Mouse (Mus musculus) bone marrow macrophage, adult 2 months (primary cell): ENCODE data around the gene Galnt12. TPM values are rescaled to one million over a fixed set of nuclear protein-coding genes. Genes with fewer than 3 reads are reported as not detected.

ENCODE experiments used
- H3K27ac ChIP-seq: 2 replicates; pipeline ENCODE4 v1.5.1; 2012; ENCODE audit warnings: low read depth, low read length; ENCODE audit not compliant: insufficient read depth
- H3K4me1 ChIP-seq: 2 replicates; pipeline ENCODE4 v1.6.1; 2012; ENCODE audit warnings: low read length; ENCODE audit not compliant: control insufficient read depth, insufficient read depth
- H3K4me3 ChIP-seq: 2 replicates; pipeline ENCODE4 v1.5.1; 2012; ENCODE audit warnings: mild to moderate bottlenecking, low read length, moderate library complexity; ENCODE audit not compliant: insufficient read depth
- CTCF ChIP-seq: IDR thresholded peaks from 2 replicates; pipeline ENCODE4 v1.5.1; 2012; ENCODE audit warnings: low read depth, mild to moderate bottlenecking, low read length, moderate library complexity
- POLR2A ChIP-seq: IDR thresholded peaks from 2 replicates; pipeline ENCODE4 v1.6.1; 2012; ENCODE audit warnings: mild to moderate bottlenecking, low read depth, low read length, borderline replicate concordance
- polyA plus RNA-seq: library from polyadenylated mRNA; stranded (reverse); fragments of >200 nt; gene quantifications from 2 replicates; pipeline ENCODE4 v1.2.4, GENCODE M21; 2012; ENCODE audit not compliant: missing spikeins, insufficient read depth, insufficient read length

The Galnt12 gene
- polyA plus RNA-seq, 1 experiment: 10.0 TPM

DNA sequence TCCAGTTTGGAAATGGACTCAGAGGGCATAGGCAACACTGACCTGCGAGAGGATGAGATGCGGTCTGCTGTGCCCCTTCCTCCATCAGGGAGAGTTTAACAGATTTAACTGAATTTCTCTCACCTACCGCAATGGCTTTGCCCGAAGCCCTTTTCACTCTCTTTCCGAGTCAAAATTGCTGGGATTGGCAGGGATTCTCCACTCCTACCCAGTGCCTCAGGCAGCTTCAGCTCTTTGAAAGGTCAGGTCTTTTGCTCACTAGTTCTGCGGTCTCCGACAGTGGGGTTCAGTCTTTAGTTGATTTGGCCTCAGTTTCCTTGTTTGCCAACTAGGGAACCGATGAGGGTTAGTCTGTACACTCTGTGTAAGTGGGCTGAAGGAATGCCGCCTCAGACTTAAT, 1.5 kb downstream of the Galnt12 start:
- Histone ChIP-seq H3K4me3 (no peak overlapping the region), H3K4me1 (peaks cover 17% of the 10 kb centered on the region), H3K27ac (no peak overlapping the region)
- no peak for TF ChIP-seq POLR2A

GRCm38 (mm10) chr4:47093647-47094046, 1.9 kb downstream of the Galnt12 start:
- Histone ChIP-seq H3K27ac (no peak overlapping the region), H3K4me1 (peaks cover 17% of the 10 kb centered on the region), H3K4me3 (no peak overlapping the region)
- TF ChIP-seq CTCF: no peak
- TF ChIP-seq POLR2A: no peak

DNA sequence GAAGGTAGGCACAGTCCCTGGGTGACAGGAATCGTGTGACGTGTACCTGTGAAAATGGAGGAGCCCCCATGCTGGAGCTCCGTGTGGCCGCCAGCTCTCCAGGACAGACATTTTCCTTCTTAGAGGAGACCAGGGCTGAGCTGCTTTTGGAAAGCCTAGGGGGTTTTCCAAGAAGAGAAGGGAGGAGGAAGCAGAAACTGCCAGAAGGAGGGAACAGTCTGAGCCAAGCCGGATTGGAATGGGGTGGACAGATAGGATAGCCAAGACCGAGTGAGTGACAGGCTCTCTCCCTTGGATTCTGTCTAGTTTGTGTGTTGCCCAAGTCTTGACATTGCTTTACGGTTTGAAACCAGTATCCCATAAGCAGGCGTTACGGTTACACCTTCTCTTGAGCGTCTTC, 11.9 kb downstream of the Galnt12 start:
- Histone ChIP-seq H3K27ac (no peak overlapping the region), H3K4me3 (no peak overlapping the region), H3K4me1 (peaks cover 10% of the 10 kb centered on the region)
- TF ChIP-seq CTCF (no peak), POLR2A (no peak)

DNA sequence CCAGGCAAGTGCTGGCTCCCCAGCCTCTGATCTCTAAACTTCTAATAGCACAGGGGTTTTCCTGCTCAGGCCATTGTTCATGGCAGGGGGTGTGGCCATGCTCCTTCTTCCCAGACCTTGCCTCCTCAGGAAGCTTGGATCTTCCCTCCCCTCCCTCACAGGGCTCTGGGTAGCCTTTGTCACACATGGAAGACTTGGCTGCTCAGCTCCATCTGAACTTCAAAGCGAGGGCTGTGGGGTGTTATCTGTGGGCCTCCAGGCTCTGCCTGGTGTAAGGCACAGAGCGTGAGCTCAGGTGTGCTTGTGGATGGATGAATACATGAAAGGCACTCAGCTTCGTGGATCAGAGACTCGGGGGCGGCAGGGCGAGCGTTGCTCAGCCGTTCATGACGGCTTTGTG, 20.2 kb downstream of the Galnt12 start:
- no peak overlapping the region for H3K27ac ChIP-seq
- no peak overlapping the region for H3K4me3 ChIP-seq
- TF ChIP-seq CTCF: no peak
- no peak for TF ChIP-seq POLR2A
- peaks cover 15% of the 10 kb centered on the region for H3K4me1 ChIP-seq

DNA sequence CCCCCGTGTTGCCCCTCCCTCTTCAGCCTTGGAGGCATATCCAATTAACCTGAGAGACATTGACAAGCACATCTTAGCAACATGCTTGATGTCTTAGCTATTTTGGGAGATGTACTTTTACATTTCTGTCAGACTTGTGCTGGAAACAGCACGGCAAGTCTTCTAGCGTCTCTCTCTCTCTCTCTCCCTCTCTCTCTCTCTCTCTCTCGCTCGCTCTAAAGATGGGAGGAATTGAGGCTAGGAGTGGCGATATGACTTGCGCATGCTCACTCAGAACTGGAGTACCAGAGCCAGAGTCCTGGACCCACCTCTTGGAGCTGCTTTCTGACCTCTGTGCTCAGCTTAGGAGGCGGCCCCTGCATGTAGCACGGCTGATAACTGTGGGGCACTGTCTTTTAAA, 20.9 kb downstream of the Galnt12 start:
- no peak overlapping the region for H3K27ac ChIP-seq
- peaks cover 15% of the 10 kb centered on the region for H3K4me1 ChIP-seq
- TF ChIP-seq CTCF (no peak), POLR2A (no peak)
- no peak overlapping the region for H3K4me3 ChIP-seq

- no peaks in the 10 kb centered on the region for H3K4me1 ChIP-seq
- H3K27ac ChIP-seq: no peak overlapping the region
- no peak overlapping the region for H3K4me3 ChIP-seq
- no peak for TF ChIP-seq POLR2A
- TF ChIP-seq CTCF: peak; percentile 46
Observed at GRCm38 (mm10) chr4:47122051-47122706, 30.5 kb downstream of the Galnt12 start.

- H3K27ac ChIP-seq: no peak overlapping the region
- TF ChIP-seq POLR2A: no peak
- no peak for TF ChIP-seq CTCF
- no peak overlapping the region for H3K4me3 ChIP-seq
- no peaks in the 10 kb centered on the region for H3K4me1 ChIP-seq
Observed at GRCm38 (mm10) chr4:47124140-47124711, 32.5 kb downstream of the Galnt12 start.

- Histone ChIP-seq H3K27ac (no peak overlapping the region), H3K4me1 (no peaks in the 10 kb centered on the region), H3K4me3 (no peak overlapping the region)
- no peak for TF ChIP-seq POLR2A
- TF ChIP-seq CTCF: no peak
Observed at GRCm38 (mm10) chr4:47128515-47128914, 36.8 kb downstream of the Galnt12 start.

DNA sequence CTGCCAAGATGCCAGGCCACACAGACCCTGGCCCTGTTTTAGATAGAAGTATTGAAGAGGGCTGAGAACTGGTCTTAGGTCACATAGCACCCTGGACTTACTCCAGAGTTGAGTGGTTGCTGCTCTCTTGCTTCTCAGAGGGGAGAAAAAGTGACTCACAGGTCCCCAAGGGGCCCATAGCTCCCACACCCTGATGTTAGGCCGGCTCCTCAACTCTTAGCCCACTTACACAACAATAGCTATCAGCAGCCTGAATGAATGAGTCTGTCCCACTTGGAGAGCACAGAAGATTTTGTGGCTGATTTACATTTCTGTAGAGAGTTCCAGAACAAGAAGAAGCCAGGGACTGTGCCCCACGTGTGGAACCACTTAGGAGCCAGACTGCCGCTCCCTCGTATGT, 37.9 kb downstream of the Galnt12 start:
- TF ChIP-seq CTCF (no peak), POLR2A (no peak)

DNA sequence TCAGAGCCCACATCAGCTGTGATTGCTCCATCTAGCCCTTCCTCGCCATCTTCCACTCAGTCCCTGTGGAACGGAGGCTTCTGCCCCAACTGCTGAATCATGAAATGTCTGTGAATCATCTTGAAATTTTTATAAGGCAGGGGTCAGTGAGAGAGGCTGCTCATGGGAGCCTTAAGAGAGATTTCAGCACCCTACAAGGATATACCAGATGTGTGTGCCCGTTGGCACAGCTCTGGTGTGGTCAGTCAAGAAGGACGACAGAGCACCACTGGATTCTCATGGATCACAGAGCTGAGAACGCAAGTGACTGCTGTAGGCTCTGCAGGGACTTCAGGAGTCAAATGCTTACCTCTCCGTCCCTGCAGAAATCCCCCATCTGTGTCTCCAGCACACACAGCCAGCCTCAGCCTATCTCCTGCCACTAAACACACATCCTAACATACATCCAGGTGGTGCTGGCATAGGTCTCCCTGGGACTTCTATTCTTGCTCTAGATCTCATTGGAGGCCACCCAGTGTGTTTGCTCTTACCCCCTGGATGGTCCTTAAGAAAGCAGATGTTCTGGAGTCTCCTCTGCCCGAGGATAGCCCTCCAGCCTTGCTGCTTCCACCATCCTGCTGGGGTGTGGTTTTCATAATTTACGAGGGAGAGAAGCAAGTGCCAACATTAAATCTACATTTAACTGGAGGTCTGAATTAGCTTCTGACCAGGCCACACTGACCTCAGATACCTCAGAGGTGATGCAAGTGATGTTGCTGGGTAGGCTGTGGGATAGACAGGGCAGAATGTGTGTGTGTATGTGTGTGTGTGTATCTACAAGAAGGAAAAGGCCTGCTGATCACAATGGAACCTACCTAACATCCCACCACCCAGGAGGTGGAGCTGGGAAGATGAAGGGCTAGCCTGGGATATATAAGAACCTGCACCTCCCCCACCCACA, 38.7 kb downstream of the Galnt12 start:
- TF ChIP-seq POLR2A (no peak), CTCF (no peak)
- Histone ChIP-seq H3K27ac (no peak overlapping the region), H3K4me1 (no peaks in the 10 kb centered on the region)

More for the DNA sequence above, 37.9 kb downstream of the Galnt12 start:
- no peak overlapping the region for H3K4me3 ChIP-seq
- no peaks in the 10 kb centered on the region for H3K4me1 ChIP-seq
- no peak overlapping the region for H3K27ac ChIP-seq

More for the DNA sequence above, 38.7 kb downstream of the Galnt12 start:
- no peak overlapping the region for H3K4me3 ChIP-seq
